Mouse (Mus musculus): Measurements from ENCODE around the gene Olfr420. TPM values are rescaled to one million over a fixed set of nuclear protein-coding genes. Genes with fewer than 3 reads are reported as not detected.

Olfr420 gene
- polyA plus RNA-seq, 1 experiment: not detected

- H3K27me3 ChIP-seq (ENCODE audit: control insufficient read depth, insufficient read depth, low read length): no peaks in the 10 kb centered on the region
- H3K36me3 ChIP-seq (ENCODE audit: control insufficient read depth, insufficient read depth, low read length): no peaks in the 10 kb centered on the region
- 40% methylated on average over 7 of the region's 7 CpGs for WGBS
- DNase-seq (ENCODE audit: low read depth in 1 of 2, low spot score in 2 of 2): no peak
- H3K27ac ChIP-seq (ENCODE audit: insufficient read depth, low read length): no peak overlapping the region
- H3K4me1 ChIP-seq (ENCODE audit: control insufficient read depth, insufficient read depth, insufficient read length): no peaks in the 10 kb centered on the region
- H3K4me3 ChIP-seq (ENCODE audit: extremely low read depth, insufficient read depth, insufficient read length): no peak overlapping the region
- TF ChIP-seq CTCF (IDR thresholded peaks at IDR 0.05; ENCODE audit: extremely low read depth, insufficient read depth, insufficient read length, insufficient replicate concordance) (no peak), POLR2A (IDR thresholded peaks at IDR 0.05; ENCODE audit: low read depth, low read length) (no peak)
Measured at GRCm38 (mm10) chr1:174204699-174205098, 49.3 kb downstream of the Olfr420 start.

Other genes starting within 250 kb of the Olfr420 start
- gene Ifi211, start 242.6 kb upstream of the Olfr420 start, polyA plus RNA-seq (2012; rRNA removed): 0.49 and 0.55 TPM in 2 replicates
- gene Mndal, start 213.1 kb upstream of the Olfr420 start, polyA plus RNA-seq (2012; rRNA removed): 8.7 and 20.9 TPM in 2 replicates
- 23.4 and 29.8 TPM in 2 replicates for gene Ifi203, start 213.0 kb upstream of the Olfr420 start, polyA plus RNA-seq (2012; rRNA removed)
- 0.13 TPM in 1 of 2 replicates, not detected in the other for gene Ifi202b, start 172.9 kb upstream of the Olfr420 start, polyA plus RNA-seq (2012; rRNA removed)
- 1.2 and 1.9 TPM in 2 replicates for gene Ifi205, start 123.8 kb upstream of the Olfr420 start, polyA plus RNA-seq (2012; rRNA removed)
- gene Olfr433, start 114.9 kb upstream of the Olfr420 start, polyA plus RNA-seq (2012; rRNA removed): 0.99 and 2.5 TPM in 2 replicates
- 0.08 and 2.7 TPM in 2 replicates for gene Olfr432, start 106.4 kb upstream of the Olfr420 start, polyA plus RNA-seq (2012; rRNA removed)
- gene Olfr430, start 89.0 kb upstream of the Olfr420 start, polyA plus RNA-seq (2012; rRNA removed): not detected in 2 replicates
- not detected in 2 replicates for gene Olfr429, start 71.3 kb upstream of the Olfr420 start, polyA plus RNA-seq (2012; rRNA removed)
- not detected in 2 replicates for gene Olfr427, start 58.7 kb upstream of the Olfr420 start, polyA plus RNA-seq (2012; rRNA removed)
- not detected in 2 replicates for gene Olfr231, start 34.5 kb upstream of the Olfr420 start, polyA plus RNA-seq (2012; rRNA removed)
- not detected in 2 replicates for gene Olfr424, start 24.1 kb upstream of the Olfr420 start, polyA plus RNA-seq (2012; rRNA removed)
- 2.4 and 3.2 TPM in 2 replicates for gene Spta1, start 17.1 kb downstream of the Olfr420 start, polyA plus RNA-seq (2012; rRNA removed)
- gene Olfr419, start 96.4 kb downstream of the Olfr420 start, polyA plus RNA-seq (2012; rRNA removed): not detected in 2 replicates
- not detected in 2 replicates for gene Mptx1, start 174.9 kb downstream of the Olfr420 start, polyA plus RNA-seq (2012; rRNA removed)
- not detected in 2 replicates for gene Olfr417, start 209.5 kb downstream of the Olfr420 start, polyA plus RNA-seq (2012; rRNA removed)
- gene Olfr248, start 235.4 kb downstream of the Olfr420 start, polyA plus RNA-seq (2012; rRNA removed): not detected in 2 replicates

Measured in spleen, adult 2 months (tissue).